Mouse (Mus musculus) neural tube, embryonic 13.5 days (tissue): Measurements from ENCODE around the gene Hfe. TPM values are rescaled to one million over a fixed set of nuclear protein-coding genes. Genes with fewer than 3 reads are reported as not detected.
"Not testable (repeated sequence)": the region's sequence is repeated elsewhere in the genome, so short reads cannot be mapped to it uniquely, and the experiment has no call there.

Source experiments
- ATAC-seq: fragments of 200-750 bp; cut with Nextera tagmentation; 2 replicates; pipeline ENCODE4 v1.8.0; 2017; ENCODE audit warnings: low read depth, mild to moderate bottlenecking, moderate TSS enrichment, moderate library complexity
- H3K27ac ChIP-seq: fragments of 300-500 bp; sonication (generic); replicated peaks from 2 replicates; pipeline ENCODE4 v1.5.1; 2015; ENCODE audit warnings: moderate library complexity, mild to moderate bottlenecking, inconsistent platforms
- H3K27me3 ChIP-seq: fragments of 300-500 bp; sonication (generic); 2 replicates; pipeline ENCODE4 v1.6.1; 2015; ENCODE audit warnings: mild to moderate bottlenecking, inconsistent platforms
- H3K36me3 ChIP-seq: fragments of 300-500 bp; sonication (generic); 2 replicates; pipeline ENCODE4 v1.6.1; 2015; ENCODE audit warnings: mild to moderate bottlenecking, inconsistent platforms
- H3K4me1 ChIP-seq: fragments of 300-500 bp; sonication (generic); replicated peaks from 2 replicates; pipeline ENCODE4 v1.6.1; 2015; ENCODE audit warnings: inconsistent platforms
- H3K4me2 ChIP-seq: fragments of 300-500 bp; sonication (generic); 2 replicates; pipeline ENCODE4 v1.6.1; 2015; ENCODE audit warnings: inconsistent platforms, mild to moderate bottlenecking, moderate library complexity
- H3K4me3 ChIP-seq: fragments of 300-500 bp; sonication (generic); 2 replicates; pipeline ENCODE4 v1.5.1; 2015; ENCODE audit warnings: mild to moderate bottlenecking, inconsistent platforms
- H3K9ac ChIP-seq: fragments of 300-500 bp; sonication (generic); 2 replicates; pipeline ENCODE4 v1.6.1; 2015; ENCODE audit warnings: moderate library complexity, mild to moderate bottlenecking, inconsistent platforms
- H3K9me3 ChIP-seq: fragments of 300-500 bp; sonication (generic); 2 replicates; pipeline ENCODE4 v1.6.1; 2016; ENCODE audit warnings: inconsistent platforms
- WGBS: fragments of 180-500 bp; shearing (Covaris S2); methylation state at CpG from one replicate; pipeline ENCODE4 v1.1.7; 2015; 5-methylcytosine and 5-hydroxymethylcytosine counted together
- polyA plus RNA-seq: library from polyadenylated mRNA; unstranded; fragments of >200 nt; fragmentation: Nextera tagmentation; extraction: Ambion mirVana; gene quantifications from 2 replicates; pipeline ENCODE4 v1.2.1, GENCODE M21; 2015

The Hfe gene
- polyA plus RNA-seq, 1 experiment from 2014 or later, result 4.0 TPM

DNA sequence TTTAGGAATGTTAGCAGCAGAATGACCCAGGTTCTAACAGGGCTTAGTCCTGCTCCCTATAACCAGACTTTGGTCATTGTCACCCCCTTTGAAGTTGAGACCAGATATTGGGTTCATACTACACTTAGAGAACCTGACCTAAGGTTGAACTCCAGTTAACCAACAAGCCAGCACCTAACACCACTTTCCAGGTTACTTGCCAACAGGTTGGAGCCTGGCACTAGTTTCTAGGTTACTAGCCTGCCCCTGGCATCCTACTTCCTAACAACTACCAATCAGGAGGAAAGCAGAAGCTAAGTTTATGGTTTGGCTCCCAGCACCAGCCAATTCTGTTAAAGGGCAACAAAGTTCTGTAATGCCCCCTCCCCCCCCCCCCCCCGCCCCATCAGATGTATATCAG lies 14.6 kb upstream of the Hfe start:
- Histone ChIP-seq H3K27ac (no peak overlapping the region), H3K9me3 (no peaks in the 10 kb centered on the region), H3K36me3 (no peaks in the 10 kb centered on the region), H3K4me2 (no peak overlapping the region), H3K4me3 (no peak overlapping the region), H3K4me1 (no peaks in the 10 kb centered on the region), H3K27me3 (no peaks in the 10 kb centered on the region), H3K9ac (no peak overlapping the region)
- ATAC-seq, result no peak
- WGBS, result 60% methylated on average over 1 of the region's 1 CpGs

DNA sequence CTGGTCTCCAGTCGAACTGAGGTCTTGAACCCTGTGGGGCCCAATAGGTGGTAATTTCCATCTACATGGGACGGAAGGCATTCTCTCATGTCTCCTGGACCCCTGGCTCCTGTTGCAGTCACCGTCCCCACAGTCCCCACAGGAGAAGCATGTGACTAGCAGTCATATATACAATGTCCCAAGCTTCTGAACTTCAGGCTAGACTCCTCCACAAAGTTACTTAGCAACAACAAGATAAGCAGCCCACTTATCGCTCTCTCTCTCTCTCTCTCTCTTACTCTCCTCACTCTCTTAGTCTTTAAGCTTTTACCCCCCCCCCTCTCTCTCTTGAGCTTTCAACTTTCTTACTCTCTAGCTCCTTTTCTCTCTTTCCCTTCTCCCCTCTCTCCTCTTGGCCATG lies 13.6 kb upstream of the Hfe start:
- Histone ChIP-seq H3K36me3 (no peaks in the 10 kb centered on the region), H3K27ac (no peak overlapping the region), H3K4me2 (no peak overlapping the region), H3K4me1 (no peaks in the 10 kb centered on the region), H3K9me3 (no peaks in the 10 kb centered on the region), H3K9ac (no peak overlapping the region), H3K4me3 (no peak overlapping the region), H3K27me3 (no peaks in the 10 kb centered on the region)
- WGBS, result 88% methylated on average over 4 of the region's 4 CpGs
- no peak for ATAC-seq

DNA sequence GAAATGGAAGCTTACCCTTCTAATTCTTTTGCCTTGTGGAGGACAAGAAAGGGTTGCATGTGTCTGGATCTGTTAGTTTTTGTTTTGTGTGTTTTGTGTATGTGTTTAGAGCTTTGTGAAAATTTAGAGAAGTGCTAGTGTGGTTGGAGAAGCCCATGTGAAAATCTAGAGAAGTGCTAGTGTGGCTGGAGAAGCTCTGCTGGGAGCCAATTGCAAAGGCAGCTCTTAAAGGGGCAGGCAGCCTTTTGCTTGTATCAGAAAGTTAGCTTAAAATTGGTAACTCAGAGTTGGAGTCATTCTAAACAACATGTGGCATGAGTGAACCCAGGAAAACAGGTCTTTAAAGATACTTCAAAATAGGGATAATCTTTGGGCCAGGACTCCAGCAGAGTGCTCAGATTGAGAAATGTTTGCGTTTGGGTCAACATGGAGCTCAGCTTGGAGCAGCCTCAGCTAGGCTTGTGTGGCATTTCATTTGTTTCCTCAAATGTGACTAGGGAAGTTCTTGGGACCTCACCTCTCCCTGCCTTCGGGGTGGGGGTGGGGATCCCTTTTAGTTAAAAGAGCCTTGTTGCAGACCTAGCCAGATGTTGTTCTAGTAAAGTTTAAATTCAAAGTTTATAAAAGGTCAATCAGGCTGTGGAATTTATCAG lies 7.1 kb upstream of the Hfe start:
- not testable (repeated sequence) for H3K4me1 ChIP-seq, H3K36me3 ChIP-seq, H3K27me3 ChIP-seq, H3K9me3 ChIP-seq, H3K9ac ChIP-seq, H3K27ac ChIP-seq, H3K4me3 ChIP-seq, ATAC-seq, H3K4me2 ChIP-seq
- WGBS, result 25% methylated on average over 2 of the region's 2 CpGs

DNA sequence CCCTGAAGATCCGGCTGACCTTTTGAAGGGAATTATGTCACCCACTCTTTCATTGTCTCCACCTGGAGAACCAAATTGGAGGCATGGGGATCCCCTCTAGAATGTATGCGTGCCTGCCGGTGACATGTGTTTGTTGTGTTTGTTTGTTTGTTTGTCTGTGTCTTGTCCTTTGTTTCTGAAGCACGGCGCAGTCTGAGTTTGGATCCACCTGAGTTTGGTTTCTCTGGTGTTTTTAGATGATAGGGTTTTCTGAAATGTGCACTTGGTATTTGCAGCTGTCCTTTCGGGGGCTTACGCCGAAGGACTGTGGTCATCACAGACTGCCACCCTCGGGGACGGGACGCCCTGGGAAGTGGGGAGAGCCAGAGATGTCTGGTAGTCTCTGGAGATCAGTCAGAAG lies 6.5 kb upstream of the Hfe start:
- H3K27ac ChIP-seq, result no peak overlapping the region
- H3K4me3 ChIP-seq, result no peak overlapping the region
- 65% methylated on average over 11 of the region's 11 CpGs for WGBS
- no peak overlapping the region for H3K4me2 ChIP-seq
- H3K9me3 ChIP-seq, result no peaks in the 10 kb centered on the region
- no peaks in the 10 kb centered on the region for H3K36me3 ChIP-seq
- H3K4me1 ChIP-seq, result 0 out of 2 replicates have a peak, but pooled peaks cover 5% of the 10 kb centered on the region
- H3K9ac ChIP-seq, result no peak overlapping the region
- H3K27me3 ChIP-seq, result no peaks in the 10 kb centered on the region
- no peak for ATAC-seq

DNA sequence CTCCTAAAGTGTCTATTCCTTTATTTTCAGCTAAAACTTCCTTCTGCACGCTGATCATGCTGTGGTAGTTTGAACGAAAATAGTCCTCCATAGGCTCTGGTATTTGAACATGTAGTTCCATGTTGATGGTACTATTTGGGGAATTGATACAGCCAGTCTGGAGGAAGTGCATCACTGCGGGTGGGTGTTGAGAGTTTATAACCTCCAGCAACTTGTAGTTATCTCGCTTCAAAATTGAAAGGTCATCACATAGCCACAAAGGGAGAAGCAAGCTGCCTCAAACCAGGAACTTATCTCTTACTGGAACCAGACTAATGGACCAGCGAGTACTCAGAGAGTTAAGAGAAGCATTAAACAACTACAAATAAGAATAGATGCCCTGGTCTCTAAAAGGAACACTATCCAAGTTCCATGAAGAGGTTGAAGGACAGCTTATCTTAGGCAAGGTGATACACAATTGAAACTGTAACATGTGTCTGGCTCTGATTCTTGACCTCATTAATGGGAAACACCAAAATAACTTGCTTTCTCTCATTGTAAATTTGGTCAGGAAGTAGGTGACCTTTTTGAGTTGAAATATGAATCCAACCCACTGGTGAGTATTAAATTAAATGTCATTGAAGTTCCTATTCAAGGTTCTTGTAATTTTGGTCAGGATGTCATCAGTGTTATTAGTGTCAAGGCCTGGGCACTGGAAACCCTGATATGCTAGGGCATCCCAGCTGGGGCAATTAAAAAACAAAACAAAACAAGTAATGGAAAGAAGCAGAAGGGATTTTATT lies 5.8 kb upstream of the Hfe start:
- ATAC-seq, result no peak
- H3K4me3 ChIP-seq, result no peak overlapping the region
- 86% methylated on average over 5 of the region's 5 CpGs for WGBS
- no peak overlapping the region for H3K9ac ChIP-seq
- H3K4me1 ChIP-seq, result 0 out of 2 replicates have a peak, but pooled peaks cover 5% of the 10 kb centered on the region
- H3K27me3 ChIP-seq, result 0 out of 2 replicates have a peak, but pooled peaks cover 2% of the 10 kb centered on the region
- H3K9me3 ChIP-seq, result no peaks in the 10 kb centered on the region
- H3K4me2 ChIP-seq, result no peak overlapping the region
- no peaks in the 10 kb centered on the region for H3K36me3 ChIP-seq
- H3K27ac ChIP-seq, result no peak overlapping the region

DNA sequence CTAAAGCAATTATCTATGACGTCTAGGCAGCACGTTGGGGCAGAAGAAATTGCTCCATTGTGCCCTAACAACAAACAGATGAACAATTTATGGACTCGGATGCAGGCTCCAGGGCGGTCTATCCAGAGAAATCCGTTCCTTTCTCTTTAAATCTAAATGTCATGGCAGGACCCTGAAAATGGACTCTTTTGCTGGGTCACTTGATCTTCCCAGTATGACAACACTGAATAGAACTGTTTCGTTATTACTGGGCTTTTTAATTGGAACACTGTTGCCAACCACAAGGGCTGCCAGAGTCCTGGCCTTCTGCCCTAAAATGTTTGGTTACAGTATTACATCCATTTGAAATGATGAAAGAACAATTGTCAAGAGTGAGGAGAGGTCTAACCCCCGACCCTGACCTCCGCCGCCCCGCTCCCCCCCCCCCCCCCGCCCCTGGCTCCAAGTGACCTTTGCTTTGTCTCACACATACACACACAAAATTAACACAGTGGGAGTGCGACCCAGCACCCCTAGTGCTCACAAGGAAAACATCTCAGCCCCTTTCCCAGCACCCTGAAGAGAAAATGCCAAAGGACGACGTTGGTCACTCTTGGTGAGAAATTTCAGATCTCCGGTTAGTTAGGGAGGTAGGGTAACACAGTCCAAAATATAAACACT lies 810 bp downstream of the Hfe start:
- H3K27ac ChIP-seq, result no peak overlapping the region
- WGBS, result 6% methylated on average over 15 of the region's 15 CpGs
- H3K4me1 ChIP-seq, result peaks cover 21% of the 10 kb centered on the region

DNA sequence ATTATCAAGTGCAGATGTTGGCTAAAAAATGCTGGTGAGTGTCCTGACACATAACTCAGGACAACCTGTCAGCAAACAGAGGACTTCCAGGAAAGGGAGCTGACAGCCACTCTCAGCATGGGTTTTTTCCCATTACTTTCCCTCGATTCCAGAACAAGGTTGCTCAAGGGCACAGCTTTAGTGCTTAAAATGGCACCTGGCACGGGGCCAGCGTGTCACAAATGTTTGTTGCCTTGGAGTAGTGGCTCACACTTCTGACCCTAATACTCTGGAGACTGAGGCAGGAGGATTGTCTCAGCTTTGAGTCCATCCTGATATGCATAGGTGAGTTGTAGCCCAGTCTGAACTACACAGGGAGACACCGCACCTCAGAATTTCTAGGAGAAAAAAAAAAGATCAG lies 2.0 kb downstream of the Hfe start:
- H3K4me2 ChIP-seq, result no peak overlapping the region
- H3K27ac ChIP-seq, result no peak overlapping the region
- H3K36me3 ChIP-seq, result no peaks in the 10 kb centered on the region
- H3K4me3 ChIP-seq, result no peak overlapping the region
- no peaks in the 10 kb centered on the region for H3K9me3 ChIP-seq
- 0 out of 2 replicates have a peak, but pooled peaks cover 10% of the 10 kb centered on the region for H3K27me3 ChIP-seq
- no peak overlapping the region for H3K9ac ChIP-seq
- 74% methylated on average over 4 of the region's 4 CpGs for WGBS
- H3K4me1 ChIP-seq, result peaks cover 19% of the 10 kb centered on the region
- ATAC-seq, result no peak

More for the DNA sequence above, 810 bp downstream of the Hfe start:
- Histone ChIP-seq H3K9ac (peak overlapping the region; percentile 64), H3K4me2 (peak overlapping the region; percentile 65), H3K36me3 (no peaks in the 10 kb centered on the region), H3K9me3 (no peaks in the 10 kb centered on the region), H3K4me3 (peak overlapping the region; percentile 37), H3K27me3 (0 out of 2 replicates have a peak, but pooled peaks cover 10% of the 10 kb centered on the region)
- 0 out of 2 replicates have a peak, but pooled peaks have one; percentile 19 for ATAC-seq

DNA sequence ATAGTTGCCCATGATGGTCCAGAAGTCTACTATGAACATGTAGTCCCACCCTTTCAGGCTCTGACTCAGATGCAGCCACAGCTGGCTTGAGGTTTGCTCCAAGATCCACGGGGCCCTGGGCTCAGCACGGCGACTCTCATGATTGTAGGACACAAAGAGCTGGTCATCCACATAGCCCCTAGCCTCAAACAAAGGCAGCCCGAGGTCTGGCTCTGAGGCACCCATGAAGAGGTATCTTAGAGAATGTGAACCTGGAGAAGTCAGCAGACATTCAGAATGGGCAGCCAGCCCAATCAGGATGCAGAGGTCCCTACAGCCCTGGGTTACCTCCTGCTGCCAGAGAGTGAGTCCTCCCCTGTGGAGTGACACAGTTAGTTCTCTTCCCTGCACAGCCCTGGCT lies 2.6 kb downstream of the Hfe start:
- ATAC-seq, result no peak
- H3K9me3 ChIP-seq, result no peaks in the 10 kb centered on the region
- WGBS, result 89% methylated on average over 4 of the region's 4 CpGs
- peaks cover 16% of the 10 kb centered on the region for H3K4me1 ChIP-seq
- H3K36me3 ChIP-seq, result no peaks in the 10 kb centered on the region
- H3K27ac ChIP-seq, result no peak overlapping the region
- H3K27me3 ChIP-seq, result peaks cover 10% of the 10 kb centered on the region; the same call in 1 of the 2 replicates
- H3K4me3 ChIP-seq, result no peak overlapping the region
- no peak overlapping the region for H3K9ac ChIP-seq
- H3K4me2 ChIP-seq, result no peak overlapping the region

DNA sequence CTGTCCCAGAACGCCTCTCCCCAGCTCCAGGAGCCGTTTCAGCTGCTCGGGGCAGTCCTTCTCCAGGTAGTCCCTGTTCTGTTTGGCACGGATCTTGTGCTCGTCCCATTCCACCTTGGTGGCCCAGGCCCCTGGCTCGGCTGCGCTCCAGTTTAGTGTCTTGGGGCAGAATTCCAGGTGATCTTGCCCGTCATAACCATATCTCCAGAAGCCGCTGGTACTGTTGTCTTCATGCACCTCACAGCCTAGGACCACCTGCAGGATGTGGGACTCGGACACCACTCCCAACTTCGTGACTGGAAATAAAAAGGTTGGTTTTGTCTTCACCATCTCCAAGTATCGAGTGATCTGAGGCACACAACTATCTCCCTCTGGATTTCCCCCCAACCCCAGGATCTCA lies 3.9 kb downstream of the Hfe start:
- Histone ChIP-seq H3K9ac (no peak overlapping the region), H3K4me1 (peaks cover 16% of the 10 kb centered on the region), H3K36me3 (no peaks in the 10 kb centered on the region), H3K4me2 (no peak overlapping the region), H3K27me3 (peaks cover 10% of the 10 kb centered on the region; the same call in 1 of the 2 replicates), H3K27ac (no peak overlapping the region), H3K4me3 (no peak overlapping the region), H3K9me3 (no peaks in the 10 kb centered on the region)
- 93% methylated on average over 12 of the region's 12 CpGs for WGBS
- no peak for ATAC-seq

DNA sequence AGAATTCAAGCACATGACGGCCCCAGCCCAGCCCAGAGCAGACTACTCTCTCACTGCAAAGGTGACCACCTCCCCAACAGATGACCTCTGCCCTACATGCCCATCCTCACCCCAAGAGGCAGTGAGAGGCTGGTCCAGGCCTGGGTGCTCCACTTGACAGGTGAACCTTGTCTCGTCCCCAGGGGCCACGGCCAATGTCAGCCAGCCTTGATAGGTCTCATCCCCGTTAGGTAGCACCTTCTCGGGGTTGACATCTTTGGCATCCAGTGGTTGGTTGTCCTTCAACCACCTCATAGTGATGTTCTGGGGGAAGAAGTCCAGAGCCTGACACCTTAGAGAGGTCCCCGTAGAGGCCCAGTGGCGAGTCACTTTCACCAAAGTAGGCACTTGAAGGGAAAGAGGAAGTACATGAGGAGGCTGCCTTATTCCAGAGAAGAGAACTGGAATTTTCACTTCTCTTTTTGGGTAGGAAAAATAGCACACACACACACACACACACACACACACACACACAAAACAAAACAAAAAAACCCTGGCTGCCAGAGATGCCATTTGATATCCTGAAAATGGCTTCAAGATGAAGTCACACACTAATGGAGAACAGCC lies 4.8 kb downstream of the Hfe start:
- ATAC-seq, result no peak
- Histone ChIP-seq H3K4me3 (no peak overlapping the region), H3K36me3 (no peaks in the 10 kb centered on the region), H3K9ac (no peak overlapping the region), H3K4me2 (no peak overlapping the region), H3K27ac (no peak overlapping the region), H3K9me3 (no peaks in the 10 kb centered on the region), H3K27me3 (peaks cover 2% of the 10 kb centered on the region; the same call in 1 of the 2 replicates), H3K4me1 (peaks cover 16% of the 10 kb centered on the region)
- WGBS, result 94% methylated on average over 7 of the region's 7 CpGs

DNA sequence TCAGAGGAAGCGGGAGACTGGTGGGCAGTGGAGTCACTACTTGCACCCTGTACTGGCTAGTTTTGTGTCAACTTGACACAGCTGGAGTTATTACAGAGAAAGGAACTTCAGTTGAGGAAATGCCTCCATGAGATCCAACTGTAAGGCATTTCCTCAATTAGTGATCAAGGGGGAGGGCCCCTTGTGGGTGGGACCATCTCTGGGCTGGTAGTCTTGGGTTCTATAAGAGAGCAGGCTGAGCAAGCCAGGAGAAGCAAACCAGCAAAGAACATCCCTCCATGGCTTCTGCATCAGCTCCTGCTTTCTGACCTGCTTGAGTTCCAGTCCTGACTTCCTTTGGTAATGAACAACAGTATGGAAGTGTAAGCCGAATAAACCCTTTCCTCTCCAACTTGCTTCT lies 7.9 kb downstream of the Hfe start:
- H3K36me3 ChIP-seq, H3K9ac ChIP-seq, H3K9me3 ChIP-seq, H3K4me3 ChIP-seq, ATAC-seq, H3K4me2 ChIP-seq, H3K4me1 ChIP-seq, H3K27ac ChIP-seq, H3K27me3 ChIP-seq: not testable (repeated sequence)
- 89% methylated on average over 2 of the region's 2 CpGs for WGBS

DNA sequence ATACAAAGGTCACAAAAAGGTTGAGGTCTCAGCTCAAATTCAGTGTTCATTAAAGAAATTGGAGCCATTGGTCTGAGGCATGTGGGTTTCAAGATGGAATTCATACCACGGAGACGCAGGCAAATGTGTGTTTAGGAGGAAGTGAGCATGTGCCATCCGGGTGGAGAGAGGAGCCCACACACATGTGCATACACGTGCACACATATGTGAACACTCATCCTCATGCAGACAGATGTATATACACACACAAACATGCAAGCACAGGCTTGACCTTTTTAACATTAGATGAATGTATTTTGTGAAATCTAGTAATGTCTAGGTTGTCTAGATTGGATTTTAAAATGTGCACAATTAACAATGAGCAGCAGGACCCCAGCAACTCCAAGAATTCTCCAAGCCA lies 8.4 kb downstream of the Hfe start:
- WGBS, result 86% methylated on average over 4 of the region's 4 CpGs
- Histone ChIP-seq H3K27ac (no peak overlapping the region), H3K9me3 (no peaks in the 10 kb centered on the region), H3K4me3 (no peak overlapping the region), H3K27me3 (no peaks in the 10 kb centered on the region; the same call in 1 of the 2 replicates), H3K9ac (no peak overlapping the region), H3K4me1 (peaks cover 14% of the 10 kb centered on the region), H3K36me3 (no peaks in the 10 kb centered on the region), H3K4me2 (no peak overlapping the region)
- ATAC-seq, result no peak
